Mouse (Mus musculus): Measurements from ENCODE around the gene Gm49711.
"Not testable (repeated sequence)": the region's sequence is repeated elsewhere in the genome, so short reads cannot be mapped to it uniquely, and the experiment has no call there.

Gene Gm49711

GRCm38 (mm10) chr16:92062832-92063231 is 4.7 kb downstream of the Gm49711 start:
- no peak for DNase-seq (ENCODE audit: low read depth, low spot score)

DNA sequence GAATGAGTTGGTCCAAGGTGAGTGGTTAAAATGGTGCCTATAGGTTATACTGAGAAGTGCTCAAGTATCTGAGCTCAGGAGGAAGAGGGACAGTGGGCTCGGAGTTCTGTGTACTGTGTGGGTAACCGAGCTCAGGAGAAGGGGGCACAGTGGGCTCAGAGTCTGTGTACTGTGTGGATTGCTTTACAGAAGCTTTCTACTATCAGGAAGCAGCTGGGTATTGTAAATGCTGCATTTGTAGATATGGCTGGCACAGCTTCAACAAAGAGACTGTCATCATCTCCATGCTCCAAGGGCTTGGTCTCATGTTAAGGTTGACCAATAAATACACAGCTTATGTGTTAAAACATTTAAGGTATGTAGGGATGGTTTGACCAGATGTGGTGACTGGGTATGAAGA is 6.7 kb downstream of the Gm49711 start:
- no peak for DNase-seq (ENCODE audit: low read depth, low spot score)

DNA sequence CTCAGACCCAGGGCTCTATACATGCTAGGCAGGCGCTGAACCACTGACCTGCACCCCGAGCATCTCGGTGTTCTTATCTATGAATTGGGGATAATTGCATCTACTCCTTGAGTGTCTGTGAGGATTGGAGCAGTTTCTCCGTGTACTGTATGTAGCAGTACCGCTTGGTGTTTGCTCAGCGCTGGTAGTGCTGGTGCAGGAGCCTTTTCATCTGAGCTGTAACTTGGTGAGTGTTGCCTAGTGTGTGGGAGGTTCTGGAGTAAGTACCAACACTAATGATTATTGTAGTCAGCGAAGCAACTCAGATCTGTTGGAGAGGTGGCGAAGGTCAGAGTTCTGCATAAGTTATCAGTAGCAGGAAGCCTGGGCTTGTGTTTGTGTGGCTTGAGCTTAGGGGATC is 12.2 kb downstream of the Gm49711 start:
- no peak for DNase-seq (ENCODE audit: low read depth, low spot score)

- no peak for DNase-seq (ENCODE audit: low read depth, low spot score)
Observed at GRCm38 (mm10) chr16:92076797-92077196, 18.7 kb downstream of the Gm49711 start.

- no peak for DNase-seq (ENCODE audit: low read depth, low spot score)
Observed at GRCm38 (mm10) chr16:92083771-92084453, 25.8 kb downstream of the Gm49711 start.

GRCm38 (mm10) chr16:92089225-92089624 is 31.1 kb downstream of the Gm49711 start:
- DNase-seq (ENCODE audit: low read depth, low spot score), result no peak

DNA sequence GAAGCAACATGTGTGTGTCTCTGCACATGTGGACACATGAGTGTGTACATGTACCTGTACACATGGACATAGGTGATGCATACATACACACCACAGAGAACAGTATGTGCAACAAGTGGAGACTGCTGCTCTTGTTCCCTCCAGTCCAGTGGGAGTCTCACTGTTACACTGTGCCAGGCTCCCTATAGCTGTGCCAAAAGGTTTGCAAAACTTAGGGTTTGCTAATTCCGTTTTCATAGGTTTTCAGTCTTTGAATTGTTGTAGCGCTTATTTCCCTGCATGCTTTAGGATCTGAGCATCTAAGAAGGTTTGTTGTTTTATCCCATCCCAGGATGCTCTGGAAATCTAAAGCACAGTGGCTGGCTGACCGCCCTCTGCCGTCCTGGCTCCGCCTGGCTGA is 33.8 kb downstream of the Gm49711 start:
- DNase-seq (ENCODE audit: low read depth, low spot score), result no peak

DNA sequence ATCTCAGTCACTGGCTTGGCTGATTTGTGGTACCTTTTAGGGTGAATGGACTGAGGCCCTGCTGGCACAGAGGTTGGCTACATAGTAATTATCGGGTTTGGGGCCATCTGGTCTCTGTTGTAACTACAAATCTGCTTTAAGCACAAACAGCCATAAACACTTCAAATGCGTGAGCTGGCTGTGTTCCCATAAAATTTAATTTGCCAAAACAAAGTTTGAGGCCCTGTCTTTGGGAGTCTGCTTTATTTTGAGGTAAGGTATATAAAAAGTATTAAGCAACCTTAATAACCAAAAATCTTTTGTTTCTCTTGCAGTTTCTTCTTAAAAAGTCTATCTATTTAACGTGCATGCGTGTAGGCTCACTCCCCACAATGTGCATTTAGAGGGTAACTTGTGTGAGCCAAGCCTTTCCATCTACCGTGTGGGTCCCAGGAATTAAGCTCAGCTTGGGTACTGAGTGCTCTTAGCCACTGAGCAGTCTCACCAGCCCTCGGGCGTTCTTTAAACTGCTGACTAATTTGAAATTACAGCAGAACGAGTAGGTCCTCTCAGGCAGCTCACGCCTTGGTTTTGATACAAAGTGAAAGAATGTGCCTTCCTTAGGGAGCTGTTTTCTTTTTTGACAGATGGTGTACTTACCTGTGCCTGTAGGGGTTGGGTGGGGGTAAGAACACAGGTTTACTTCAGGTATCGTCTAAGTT is 40.4 kb downstream of the Gm49711 start:
- DNase-seq (ENCODE audit: low read depth, low spot score), result no peak

DNA sequence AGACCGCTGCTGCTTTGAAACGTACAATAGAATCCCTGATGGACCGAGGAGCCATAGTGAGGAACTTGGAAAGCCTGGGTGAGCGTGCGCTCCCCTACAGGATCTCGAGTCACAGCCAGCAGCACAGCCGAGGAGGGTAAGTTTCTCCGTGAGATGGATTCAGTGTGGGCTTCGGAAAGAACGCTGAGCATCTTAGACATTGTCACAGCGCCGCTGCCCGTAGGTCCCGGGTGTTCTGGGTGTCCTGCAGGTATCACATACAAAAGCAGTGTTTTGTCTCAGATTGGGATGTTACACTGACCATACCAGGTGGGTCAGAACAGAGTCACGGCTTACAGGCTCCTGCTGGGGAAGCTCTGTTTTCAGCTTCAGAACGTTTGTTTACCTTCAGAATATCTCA is 41.5 kb downstream of the Gm49711 start:
- DNase-seq (ENCODE audit: low read depth, low spot score), result no peak

GRCm38 (mm10) chr16:92100111-92100510 is 42.0 kb downstream of the Gm49711 start:
- no peak for DNase-seq (ENCODE audit: low read depth, low spot score)

DNA sequence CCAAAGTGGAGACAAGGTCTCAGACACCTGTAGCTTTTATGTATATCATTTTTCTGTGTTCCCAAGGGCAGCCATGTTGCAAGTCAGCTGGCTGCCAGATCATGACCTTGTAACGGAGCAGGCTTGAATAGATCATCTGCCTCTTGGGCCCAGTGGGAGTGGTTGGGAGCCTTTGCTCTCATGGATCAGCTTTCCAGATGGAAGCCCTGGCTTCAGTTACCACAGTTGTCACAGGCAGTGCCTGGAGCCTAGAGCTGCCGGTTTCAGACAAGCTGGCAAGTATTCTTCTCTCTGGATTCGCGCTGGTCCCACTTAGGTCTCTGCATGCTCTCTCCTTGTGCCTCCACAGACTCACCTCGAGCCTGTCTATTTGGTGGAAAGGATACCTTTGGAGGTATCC is 44.0 kb downstream of the Gm49711 start:
- DNase-seq (ENCODE audit: low read depth, low spot score), result no peak

DNA sequence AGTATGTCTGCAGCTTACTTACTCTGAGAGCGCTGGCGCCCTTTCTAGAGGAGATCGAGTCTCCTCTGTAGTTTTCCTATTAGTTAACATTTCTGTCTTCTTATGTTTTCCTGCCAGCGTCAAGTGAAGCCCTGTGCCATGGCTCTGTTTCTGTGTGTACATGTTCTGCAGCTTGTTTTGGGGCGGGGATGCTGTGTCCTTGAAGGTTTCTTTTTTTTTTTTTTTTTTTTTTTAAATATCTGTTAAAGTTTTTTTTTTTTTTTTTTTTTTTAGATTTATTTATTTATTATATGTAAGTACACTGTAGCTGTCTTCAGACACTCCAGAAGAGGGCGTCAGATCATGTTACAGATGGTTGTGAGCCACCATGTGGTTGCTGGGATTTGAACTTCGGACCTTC is 44.8 kb downstream of the Gm49711 start:
- DNase-seq (ENCODE audit: low read depth, low spot score), result not testable (repeated sequence)

DNA sequence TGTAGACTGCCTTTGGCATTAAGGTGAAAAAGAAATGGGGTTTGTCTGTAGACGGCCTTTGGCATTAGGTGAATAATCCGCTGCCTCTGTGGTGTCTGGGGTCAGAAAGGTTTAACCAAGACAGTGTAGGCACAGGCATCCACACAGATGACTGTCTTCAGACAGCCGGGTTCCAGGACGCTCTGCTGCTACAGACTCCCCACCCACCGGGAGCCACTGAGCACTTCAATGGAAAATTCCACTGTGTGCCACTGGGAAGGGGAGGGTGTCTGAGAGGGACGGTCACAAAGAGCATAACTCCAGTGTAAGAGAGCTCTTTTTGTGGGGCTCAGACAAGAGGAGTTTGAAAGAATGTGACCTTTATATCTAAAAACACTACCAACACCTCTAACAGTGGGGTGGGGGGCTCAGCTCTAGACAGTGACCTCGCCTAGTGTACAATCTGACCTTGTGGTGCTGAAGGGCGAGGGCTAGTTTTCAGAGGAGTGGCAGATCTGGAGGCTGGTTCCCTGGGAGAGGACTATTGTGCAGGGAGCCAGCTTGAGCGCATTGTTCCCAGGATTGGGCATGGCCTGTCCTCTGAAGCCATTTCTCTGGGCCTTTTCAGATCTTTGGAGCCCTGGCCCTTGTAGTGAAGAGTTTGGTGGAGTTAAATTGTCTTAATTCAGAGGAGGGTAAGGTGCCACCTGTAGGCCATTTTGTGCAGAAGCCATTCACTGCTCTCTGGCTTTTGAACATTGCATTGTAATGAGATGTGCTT is 45.6 kb downstream of the Gm49711 start:
- DNase-seq (ENCODE audit: low read depth, low spot score), result peak; percentile 93

DNA sequence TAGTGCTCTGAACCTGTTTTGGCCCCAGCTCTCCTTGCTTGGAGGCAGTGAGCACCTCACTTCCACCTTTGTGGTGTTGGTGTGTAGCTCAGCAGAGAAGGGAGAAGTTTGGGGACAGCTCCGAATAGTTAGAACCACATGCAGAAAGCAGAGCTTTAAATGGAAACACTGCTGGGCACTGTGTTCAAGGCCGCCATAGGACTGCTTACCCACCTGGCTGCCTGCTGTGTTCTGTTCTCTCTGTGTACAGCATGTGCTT is 46.1 kb downstream of the Gm49711 start:
- DNase-seq (ENCODE audit: low read depth, low spot score), result no peak

DNA sequence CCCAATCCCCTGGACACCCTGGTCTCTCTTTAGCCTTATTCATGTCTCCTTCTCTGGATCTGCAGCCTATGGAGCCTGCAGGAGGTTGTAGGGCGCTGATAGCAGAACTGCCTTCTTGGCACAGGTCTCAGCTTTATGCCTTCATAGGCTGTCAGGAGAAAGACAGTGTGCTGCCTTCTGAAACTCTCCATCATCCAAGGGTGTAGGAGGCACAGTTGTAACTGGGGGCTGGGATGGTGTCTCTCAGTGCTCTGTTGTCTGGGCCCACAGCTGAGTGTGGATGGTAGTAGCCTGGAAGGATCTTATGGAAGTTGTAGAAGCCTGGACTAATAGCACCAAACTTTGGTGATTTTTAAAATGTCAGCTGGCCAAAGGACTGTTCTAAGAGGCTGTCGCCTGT is 46.8 kb downstream of the Gm49711 start:
- no peak for DNase-seq (ENCODE audit: low read depth, low spot score)

DNA sequence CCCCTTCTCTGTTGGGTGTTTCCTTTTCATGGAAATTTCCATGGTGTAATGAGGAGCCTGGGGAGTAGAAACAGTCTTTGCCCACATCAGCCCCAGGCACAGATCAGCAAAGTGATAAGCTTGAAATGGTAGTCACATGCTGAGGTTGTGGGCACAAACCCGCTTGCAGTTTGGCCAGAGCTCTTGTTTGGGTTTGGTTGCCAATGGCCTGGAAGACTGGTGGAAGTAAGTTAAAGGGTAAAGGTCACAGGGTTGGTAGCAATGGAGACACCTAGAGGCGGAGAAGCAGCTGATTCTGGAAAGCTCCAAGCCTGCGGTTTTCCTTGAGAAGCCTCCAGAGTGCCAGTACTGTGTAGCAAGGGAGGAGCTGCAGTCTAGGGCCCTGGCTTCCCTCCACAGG is 47.5 kb downstream of the Gm49711 start:
- peak; percentile 50 for DNase-seq (ENCODE audit: low read depth, low spot score)

DNA sequence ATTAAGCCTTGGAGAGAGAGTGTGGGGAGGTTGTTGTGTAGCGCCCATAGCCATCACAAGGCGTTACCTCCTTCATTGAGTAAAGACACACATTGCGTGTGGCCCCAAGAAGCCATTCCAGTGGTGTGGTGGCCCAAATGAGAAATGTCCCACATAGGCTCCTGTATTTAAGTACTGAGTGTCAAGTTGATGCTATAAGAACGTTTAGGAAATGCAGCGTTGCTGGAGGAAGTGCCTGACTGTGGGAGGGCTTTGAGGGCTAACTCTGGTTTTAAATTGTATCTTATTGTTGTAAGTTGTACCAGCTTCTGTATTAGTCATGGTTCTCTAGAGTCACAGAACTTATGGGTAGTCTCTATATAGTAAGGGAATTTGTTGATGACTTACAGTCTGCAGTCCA is 49.2 kb downstream of the Gm49711 start:
- no peak for DNase-seq (ENCODE audit: low read depth, low spot score)

- DNase-seq (ENCODE audit: low read depth, low spot score), result no peak
Observed at GRCm38 (mm10) chr16:92114706-92115241, 56.7 kb downstream of the Gm49711 start.

GRCm38 (mm10) chr16:92115611-92116421 is 57.7 kb downstream of the Gm49711 start:
- peak; percentile 52 for DNase-seq (ENCODE audit: low read depth, low spot score)

DNA sequence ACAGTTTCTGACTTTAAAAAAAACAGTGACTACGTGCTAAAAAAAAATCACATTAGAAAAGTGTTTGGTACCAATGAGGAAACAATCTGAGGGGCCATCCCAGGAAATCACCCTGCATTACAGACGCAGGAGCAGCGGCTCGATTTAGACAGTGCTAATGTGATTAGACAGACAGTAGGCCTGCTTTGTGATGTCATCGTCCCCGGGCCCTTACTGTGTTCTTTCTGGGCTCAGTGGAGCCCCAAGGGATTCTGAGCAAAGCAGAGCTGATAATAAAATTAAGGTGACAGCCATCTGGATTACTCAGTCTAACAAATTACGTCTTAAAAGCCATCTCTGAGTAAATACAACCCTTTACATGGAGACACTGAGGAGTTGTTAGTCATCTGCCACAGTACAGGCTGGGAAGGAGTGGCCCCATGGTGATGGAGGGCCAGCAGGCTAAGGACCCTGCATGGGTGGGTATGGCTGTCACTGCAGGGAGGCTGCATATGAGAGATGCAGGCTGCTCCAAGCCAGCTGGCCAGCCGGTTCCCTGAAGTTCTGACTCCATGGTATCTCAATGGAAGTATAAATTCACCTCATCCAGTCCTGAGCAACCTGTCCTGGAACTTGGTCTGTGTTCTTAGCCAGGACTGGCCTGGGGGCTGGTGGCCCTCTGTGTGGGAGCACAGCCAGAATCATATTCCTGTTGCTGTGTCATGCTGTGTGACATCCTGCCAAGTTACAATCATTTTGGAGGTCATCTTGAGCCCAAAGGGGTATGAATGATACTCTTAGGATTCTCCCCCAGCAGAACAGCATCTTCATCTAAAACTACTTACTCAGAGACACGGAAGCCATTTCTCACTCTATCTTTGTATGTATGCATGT is 59.5 kb downstream of the Gm49711 start:
- DNase-seq (ENCODE audit: low read depth, low spot score), result no peak

DNA sequence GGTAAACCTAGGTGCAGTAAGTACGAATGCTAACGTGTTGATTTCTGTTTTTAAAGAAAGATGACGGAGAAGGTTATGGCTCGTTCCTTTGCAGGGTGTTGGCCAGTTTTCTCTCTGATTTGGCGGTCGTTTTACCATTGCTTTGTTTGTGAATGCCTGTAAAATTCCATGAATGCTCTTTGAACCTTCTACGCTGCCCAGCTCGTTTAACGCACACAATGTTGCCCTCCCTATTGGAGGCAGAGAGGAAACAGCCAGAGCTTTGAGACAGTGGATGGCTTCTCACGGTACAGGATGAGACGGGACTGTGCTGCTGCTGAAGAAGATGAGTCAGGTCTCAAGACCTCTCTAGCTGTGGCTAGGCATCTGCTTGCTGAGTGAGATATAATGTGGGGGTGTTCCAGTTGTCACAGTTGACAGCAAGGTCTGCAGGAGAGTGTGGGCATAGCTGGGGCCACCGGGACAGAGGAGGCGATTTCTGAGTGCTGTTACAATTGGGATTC is 60.9 kb downstream of the Gm49711 start:
- DNase-seq (ENCODE audit: low read depth, low spot score), result peak; percentile 38
